Mouse (Mus musculus) liver (tissue): Measurements from ENCODE around the gene Palld.

Experiments
- DNase-seq: peaks from one replicate; pipeline ENCODE4 v3.0.0-alpha.2; 2020; ENCODE audit warnings: mixed read lengths

Gene Palld

GRCm38 (mm10) chr8:61539828-61540500, 362.5 kb downstream of the Palld start:
- DNase-seq = peak; percentile 79

GRCm38 (mm10) chr8:61537471-61537870, 365.0 kb downstream of the Palld start:
- DNase-seq = no peak

- DNase-seq = no peak
Measured at GRCm38 (mm10) chr8:61535472-61535871, 367.0 kb downstream of the Palld start.

- no peak for DNase-seq
Measured at GRCm38 (mm10) chr8:61533356-61533926, 369.0 kb downstream of the Palld start.

- DNase-seq = no peak
Measured at GRCm38 (mm10) chr8:61532831-61533230, 369.7 kb downstream of the Palld start.

GRCm38 (mm10) chr8:61531944-61532795, 370.3 kb downstream of the Palld start:
- DNase-seq = no peak

GRCm38 (mm10) chr8:61528642-61529041, 373.8 kb downstream of the Palld start:
- no peak for DNase-seq

- no peak for DNase-seq
Measured at GRCm38 (mm10) chr8:61528197-61528596, 374.3 kb downstream of the Palld start.

- DNase-seq = no peak
Measured at GRCm38 (mm10) chr8:61527037-61527436, 375.5 kb downstream of the Palld start.

GRCm38 (mm10) chr8:61522132-61522531, 380.4 kb downstream of the Palld start:
- no peak for DNase-seq

GRCm38 (mm10) chr8:61517502-61518185, 384.8 kb downstream of the Palld start:
- DNase-seq = no peak

GRCm38 (mm10) chr8:61516745-61517501, 385.6 kb downstream of the Palld start:
- DNase-seq = no peak

- peak; percentile 69 for DNase-seq
Measured at GRCm38 (mm10) chr8:61515931-61516744, 386.4 kb downstream of the Palld start.

GRCm38 (mm10) chr8:61515110-61515930, 387.2 kb downstream of the Palld start:
- no peak for DNase-seq

GRCm38 (mm10) chr8:61502277-61502676, 400.2 kb downstream of the Palld start:
- no peak for DNase-seq

GRCm38 (mm10) chr8:61500914-61501313, 401.6 kb downstream of the Palld start:
- DNase-seq = no peak

- no peak for DNase-seq
Measured at GRCm38 (mm10) chr8:61499035-61499434, 403.5 kb downstream of the Palld start.

- no peak for DNase-seq
Measured at GRCm38 (mm10) chr8:61497110-61497509, 405.4 kb downstream of the Palld start.

- no peak for DNase-seq
Measured at GRCm38 (mm10) chr8:61488631-61489030, 413.9 kb downstream of the Palld start.

GRCm38 (mm10) chr8:61487597-61488156, 414.8 kb downstream of the Palld start, which contains the start of gene Cbr4:
Cbr4 (plus strand) TSS chr8:61487734.
- peak; percentile 79 for DNase-seq
